Mouse (Mus musculus) retina, embryonic 14.5 days (tissue): Measurements from ENCODE around the gene Fam198b.

Experiments used
- DNase-seq: peaks from one replicate; pipeline ENCODE4 v3.0.0-alpha.2; 2015; ENCODE audit warnings: low spot score

The Fam198b gene

DNA sequence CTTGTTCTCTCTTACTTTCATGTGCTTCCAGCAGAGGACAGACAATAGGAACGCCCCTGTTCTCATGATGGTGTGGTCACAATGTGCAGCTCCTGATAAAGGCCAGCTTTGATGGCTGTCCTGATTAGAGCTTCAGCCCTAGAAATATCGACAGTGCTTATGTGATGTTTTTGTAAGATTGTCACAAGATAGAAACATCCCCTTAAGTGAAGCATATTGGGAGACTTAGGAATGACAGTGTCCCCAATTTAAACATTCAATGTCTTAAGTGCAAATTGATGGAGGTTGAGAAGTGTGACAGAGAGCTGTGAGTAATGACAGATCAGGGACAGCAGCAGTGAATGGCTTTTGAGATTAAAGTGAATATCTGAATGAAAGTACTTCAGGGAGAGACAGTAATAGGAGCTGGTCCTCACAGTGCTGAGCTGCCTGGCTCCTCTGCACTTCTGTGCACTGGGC lies 99.7 kb downstream of the Fam198b start:
- DNase-seq: no peak

DNA sequence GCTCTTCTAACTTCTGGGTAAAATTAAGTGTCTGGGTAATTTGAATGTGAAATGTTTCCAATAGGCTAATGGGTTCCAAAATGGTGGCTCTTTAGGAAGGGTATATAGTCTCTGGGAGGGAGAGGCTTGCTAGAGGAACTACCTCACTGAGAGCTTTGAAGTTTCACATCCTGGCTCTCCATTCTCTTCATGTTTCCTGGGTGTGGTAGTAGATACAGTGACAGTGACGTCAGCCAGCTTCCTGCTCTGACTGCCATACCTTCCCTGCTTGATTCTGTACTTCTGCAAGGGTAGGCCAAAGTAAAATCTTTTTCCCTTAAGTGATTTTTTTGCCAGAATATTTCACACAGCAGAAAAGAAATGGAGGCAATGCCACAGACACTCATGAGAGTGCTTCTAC lies 100.2 kb downstream of the Fam198b start:
- no peak for DNase-seq

DNA sequence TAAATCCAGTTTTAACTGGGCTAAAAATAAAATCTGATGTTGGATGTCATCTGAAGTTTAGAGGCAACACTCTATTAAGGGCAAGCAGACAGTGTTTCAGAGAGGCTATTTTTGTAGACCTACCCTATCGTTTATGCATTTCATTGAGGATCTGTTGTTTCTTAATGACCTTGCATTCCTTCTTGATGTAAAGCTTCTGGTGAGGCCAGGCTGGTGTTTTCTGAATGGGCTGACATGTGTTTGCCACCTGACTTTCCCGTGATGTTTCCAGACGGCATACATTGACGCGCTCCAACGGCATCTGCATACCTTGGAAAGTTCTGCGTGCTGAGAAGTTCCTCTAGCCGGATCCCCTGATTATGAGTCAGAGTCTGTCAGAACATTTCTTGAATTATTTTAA lies 104.9 kb downstream of the Fam198b start:
- no peak for DNase-seq

DNA sequence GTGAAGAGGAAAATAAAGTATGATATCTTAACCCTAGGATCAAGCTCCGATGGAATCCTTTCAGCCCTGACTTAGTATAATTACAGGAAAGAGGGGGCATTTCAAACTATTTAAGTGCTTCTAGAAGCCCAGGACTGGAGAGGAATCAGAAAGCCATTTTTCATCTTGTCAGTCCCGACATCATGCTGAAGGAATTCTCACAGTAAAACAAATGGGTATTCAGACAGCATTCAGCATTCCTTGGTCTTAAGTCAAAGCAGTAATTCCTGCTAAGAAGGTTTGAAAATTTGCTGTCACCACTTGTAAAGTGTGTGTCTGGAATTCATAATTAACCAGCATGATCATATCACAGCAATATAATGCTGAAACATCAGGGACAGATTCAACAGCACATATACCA lies 105.6 kb downstream of the Fam198b start:
- no peak for DNase-seq

DNA sequence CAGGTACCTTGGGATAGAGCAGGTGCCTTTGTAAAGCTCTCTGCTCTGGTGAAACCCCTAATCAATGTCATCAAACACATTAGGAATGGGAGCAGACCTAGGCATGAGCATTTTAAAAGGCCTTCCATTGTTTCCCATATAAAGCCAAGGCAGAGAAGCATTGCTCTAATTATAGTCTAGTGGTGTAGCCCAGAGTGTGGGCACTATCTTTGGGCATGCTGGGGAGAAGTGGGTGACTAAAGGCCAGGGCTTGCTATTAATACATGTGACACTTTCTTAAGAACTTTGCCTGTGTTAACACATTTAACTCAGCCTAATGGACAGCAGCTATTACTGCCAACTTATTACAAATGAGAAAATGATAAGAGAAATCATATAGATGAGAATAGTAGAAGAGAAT lies 106.1 kb downstream of the Fam198b start:
- no peak for DNase-seq

DNA sequence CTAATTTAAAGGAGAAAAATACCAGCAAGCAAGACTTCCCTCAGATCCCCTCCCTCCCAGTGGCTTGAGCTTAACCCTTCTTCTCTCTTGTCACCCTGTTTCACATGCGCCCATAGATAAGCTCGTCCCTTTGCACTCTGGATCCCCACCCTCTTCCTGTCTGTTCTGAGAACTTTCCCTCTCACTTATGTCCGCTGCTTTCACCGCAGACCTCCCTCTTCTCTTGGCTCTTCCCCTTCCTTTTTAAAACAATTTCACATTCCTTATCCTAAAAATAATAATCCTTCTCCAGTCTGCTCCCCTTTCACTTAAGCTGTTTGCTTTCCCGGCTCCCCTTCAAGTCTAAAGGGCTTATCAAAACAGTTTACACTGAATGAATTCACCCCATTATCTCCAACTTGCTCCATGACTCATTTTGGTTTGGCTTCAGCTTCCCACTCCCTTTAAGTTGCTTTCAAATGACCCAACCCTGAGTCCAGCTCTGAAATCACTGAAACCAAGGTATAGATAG lies 109.8 kb downstream of the Fam198b start:
- DNase-seq: no peak

DNA sequence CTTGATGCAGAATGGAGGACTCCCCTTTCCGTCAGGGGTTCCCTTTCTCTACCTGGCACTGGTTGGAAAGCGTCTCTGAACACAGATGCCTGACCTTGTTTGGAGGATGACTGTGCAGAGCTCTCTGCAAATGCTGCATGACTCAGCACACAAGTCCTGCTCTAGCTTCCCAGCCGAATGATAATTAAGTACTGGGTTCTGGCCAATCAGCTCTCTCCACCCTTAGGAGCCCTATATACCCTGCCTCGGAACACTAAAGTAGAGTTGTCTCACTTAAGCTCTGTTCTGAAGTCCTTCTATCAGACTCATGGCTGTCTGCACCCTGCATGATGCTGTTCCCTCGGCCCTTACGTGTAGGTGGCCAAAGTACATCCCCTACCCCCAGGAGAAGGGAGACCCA lies 111.4 kb downstream of the Fam198b start:
- no peak for DNase-seq
